Mouse (Mus musculus): ENCODE results near the gene Zfp14. TPM values are rescaled to one million over a fixed set of nuclear protein-coding genes. Genes with fewer than 3 reads are reported as not detected.
A peak's percentile ranks its signal among the peaks of the same experiment; 100 is the strongest.

Zfp14 gene
- 5.7 and 6.0 TPM in 2 replicates for total RNA-seq (2014; rRNA removed; ENCODE audit: low replicate concordance)
- polyA plus RNA-seq (2015; fragmentation: Nextera tagmentation; extraction: Ambion mirVana): 2.2 and 2.6 TPM in 2 replicates

DNA sequence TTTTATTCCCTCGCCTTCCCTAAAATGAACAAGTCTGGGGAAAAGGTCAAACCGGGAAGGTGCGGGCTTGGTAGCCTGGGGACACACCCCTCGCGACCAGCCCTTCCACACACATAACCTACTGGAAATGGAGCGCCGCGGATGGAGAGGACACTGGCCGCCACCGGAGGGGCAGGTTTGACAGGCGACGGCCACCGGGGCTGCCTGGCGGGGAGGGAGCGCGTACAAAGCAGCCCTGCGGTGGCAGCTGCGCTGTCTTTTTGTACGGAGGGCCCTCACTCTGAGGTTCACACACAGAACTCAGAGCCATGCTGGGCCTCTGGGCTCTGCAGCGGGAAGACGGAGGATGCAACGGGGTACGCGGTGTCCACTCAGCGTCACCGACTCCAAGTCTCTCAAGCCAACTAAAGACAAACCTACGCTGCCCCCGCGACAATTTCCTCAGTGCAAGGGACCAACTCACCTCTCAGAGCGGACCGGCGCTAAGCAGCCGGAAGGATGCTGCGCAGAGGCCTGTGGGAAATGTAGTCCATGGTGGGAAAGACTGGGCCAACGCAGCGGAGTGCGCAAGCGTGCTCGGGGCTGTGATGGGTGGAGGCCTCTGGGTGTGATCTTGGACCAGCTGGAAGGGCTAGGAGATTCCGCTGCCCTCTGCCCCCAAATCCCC is at the start of gene Zfp14:
TSS of gene Zfp14 (minus strand) at position 499 of the 667 bp plus-strand sequence.
- under 1% methylated on average over 40 of the region's 40 CpGs for WGBS
- peaks cover 6% of the 10 kb centered on the region; the same call in 1 of the 2 replicates for H3K4me1 ChIP-seq (ENCODE audit: control insufficient read depth, insufficient read depth)
- peak within 1 kb of the TSS; percentile 97 for H3K4me2 ChIP-seq (ENCODE audit: low read depth, low read length)

DNA sequence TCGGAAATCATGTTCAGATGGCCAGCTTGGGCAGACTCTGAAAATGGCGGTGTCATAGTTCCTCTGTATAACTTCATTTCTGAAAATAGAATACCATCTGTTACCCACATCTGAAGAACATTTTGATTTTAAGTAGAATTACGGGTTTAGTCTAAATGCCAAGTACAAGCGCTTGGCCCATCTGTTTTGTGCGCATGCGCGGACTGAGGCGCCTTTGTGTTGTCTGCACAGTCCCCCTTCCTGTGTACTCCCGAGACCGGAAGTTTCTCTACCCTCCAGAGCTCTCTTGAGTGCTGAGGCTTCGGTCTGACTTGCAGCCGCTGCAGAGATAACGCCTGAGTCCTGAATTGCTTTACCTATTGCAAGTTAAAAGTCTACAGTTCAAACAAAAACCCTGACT is 48.1 kb upstream of the Zfp14 start:
- WGBS: 77% methylated on average over 13 of the region's 13 CpGs
- ATAC-seq (ENCODE audit: insufficient read depth, low read depth) (no peak), DNase-seq (ENCODE audit: low spot score) (no peak)
- TF ChIP-seq CTCF (IDR thresholded peaks at IDR 0.05; ENCODE audit: low read depth) (no peak), EP300 (IDR thresholded peaks at IDR 0.05; ENCODE audit: low read depth) (no peak)
- no peak overlapping the region for H3K27ac ChIP-seq (ENCODE audit: low read depth)
- H3K9me3 ChIP-seq (replicated peaks; ENCODE audit: control insufficient read depth, low read length): peaks cover 10% of the 10 kb centered on the region
- no peak overlapping the region for H3K4me3 ChIP-seq (ENCODE audit: low read depth, low read length)
- no peak overlapping the region for H3K9ac ChIP-seq (replicated peaks; ENCODE audit: low read depth, low read length)
- H3K36me3 ChIP-seq (replicated peaks; ENCODE audit: control insufficient read depth, insufficient read depth, low read length): peaks cover 45% of the 10 kb centered on the region
- H3K4me1 ChIP-seq (ENCODE audit: control insufficient read depth, insufficient read depth): peaks cover 1% of the 10 kb centered on the region
- no peak overlapping the region for H3K4me2 ChIP-seq (ENCODE audit: low read depth, low read length)
- no peaks in the 10 kb centered on the region for H3K27me3 ChIP-seq (ENCODE audit: control insufficient read depth, insufficient read depth, low read length)

More for the DNA sequence above, at the start of gene Zfp14:
- peak; percentile 82 for DNase-seq (ENCODE audit: low spot score)
- Histone ChIP-seq H3K36me3 (replicated peaks; ENCODE audit: control insufficient read depth, insufficient read depth, low read length) (peaks cover under 1% of the 10 kb centered on the region; the same call in 1 of the 2 replicates), H3K27me3 (ENCODE audit: control insufficient read depth, insufficient read depth, low read length) (no peaks in the 10 kb centered on the region), H3K9ac (replicated peaks; ENCODE audit: low read depth, low read length) (peak within 1 kb of the TSS; percentile 45; the same call in 1 of the 2 replicates), H3K9me3 (replicated peaks; ENCODE audit: control insufficient read depth, low read length) (no peaks in the 10 kb centered on the region), H3K4me3 (ENCODE audit: low read depth, low read length) (peak within 1 kb of the TSS; percentile 74), H3K27ac (ENCODE audit: low read depth) (peak within 1 kb of the TSS; percentile 56)
- ATAC-seq (ENCODE audit: insufficient read depth, low read depth): peak; percentile 97
- no peak for TF ChIP-seq CTCF (IDR thresholded peaks at IDR 0.05; ENCODE audit: low read depth)
- no peak for TF ChIP-seq EP300 (IDR thresholded peaks at IDR 0.05; ENCODE audit: low read depth)

DNA sequence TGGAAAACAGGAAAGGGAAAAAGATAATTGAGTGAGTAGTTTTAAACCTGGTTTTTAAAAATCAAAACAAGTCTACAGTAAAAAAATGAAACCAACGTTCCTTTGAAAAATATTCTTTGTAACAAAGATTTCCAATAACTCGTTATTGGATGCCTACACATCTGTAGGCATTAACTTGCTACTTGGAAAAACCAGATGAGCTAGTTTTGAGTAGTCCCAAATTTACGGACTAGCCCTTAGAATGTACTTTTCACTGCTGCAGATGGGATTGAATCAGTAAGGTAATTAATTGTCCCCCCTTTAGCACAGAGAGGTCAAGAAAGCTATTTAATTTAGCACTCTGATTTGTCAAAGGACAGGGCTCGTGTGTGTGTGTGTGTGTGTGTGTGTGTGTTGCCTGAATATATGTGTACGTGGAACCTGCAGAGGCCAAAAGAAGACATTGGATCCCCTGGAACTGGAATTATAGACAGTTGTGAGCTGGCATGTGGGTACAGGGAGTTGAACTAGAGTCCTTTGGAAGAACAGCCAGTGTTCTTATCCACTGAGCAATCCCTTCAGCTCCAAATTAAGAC is 44.5 kb upstream of the Zfp14 start:
- peak overlapping the region; percentile 93 for H3K27ac ChIP-seq (ENCODE audit: low read depth)
- TF ChIP-seq EP300 (IDR thresholded peaks at IDR 0.05; ENCODE audit: low read depth) (no peak), CTCF (IDR thresholded peaks at IDR 0.05; ENCODE audit: low read depth) (no peak)
- H3K9ac ChIP-seq (replicated peaks; ENCODE audit: low read depth, low read length): peak overlapping the region; percentile 76
- no peaks in the 10 kb centered on the region for H3K9me3 ChIP-seq (replicated peaks; ENCODE audit: control insufficient read depth, low read length)
- H3K36me3 ChIP-seq (replicated peaks; ENCODE audit: control insufficient read depth, insufficient read depth, low read length): peaks cover 12% of the 10 kb centered on the region
- 4% methylated on average over 5 of the region's 5 CpGs for WGBS
- peaks cover 7% of the 10 kb centered on the region for H3K4me1 ChIP-seq (ENCODE audit: control insufficient read depth, insufficient read depth)
- H3K27me3 ChIP-seq (ENCODE audit: control insufficient read depth, insufficient read depth, low read length): no peaks in the 10 kb centered on the region
- H3K4me3 ChIP-seq (ENCODE audit: low read depth, low read length): peak overlapping the region; percentile 70
- H3K4me2 ChIP-seq (ENCODE audit: low read depth, low read length): peak overlapping the region; percentile 71
- no peak for ATAC-seq (ENCODE audit: insufficient read depth, low read depth)
- DNase-seq (ENCODE audit: low spot score): no peak

DNA sequence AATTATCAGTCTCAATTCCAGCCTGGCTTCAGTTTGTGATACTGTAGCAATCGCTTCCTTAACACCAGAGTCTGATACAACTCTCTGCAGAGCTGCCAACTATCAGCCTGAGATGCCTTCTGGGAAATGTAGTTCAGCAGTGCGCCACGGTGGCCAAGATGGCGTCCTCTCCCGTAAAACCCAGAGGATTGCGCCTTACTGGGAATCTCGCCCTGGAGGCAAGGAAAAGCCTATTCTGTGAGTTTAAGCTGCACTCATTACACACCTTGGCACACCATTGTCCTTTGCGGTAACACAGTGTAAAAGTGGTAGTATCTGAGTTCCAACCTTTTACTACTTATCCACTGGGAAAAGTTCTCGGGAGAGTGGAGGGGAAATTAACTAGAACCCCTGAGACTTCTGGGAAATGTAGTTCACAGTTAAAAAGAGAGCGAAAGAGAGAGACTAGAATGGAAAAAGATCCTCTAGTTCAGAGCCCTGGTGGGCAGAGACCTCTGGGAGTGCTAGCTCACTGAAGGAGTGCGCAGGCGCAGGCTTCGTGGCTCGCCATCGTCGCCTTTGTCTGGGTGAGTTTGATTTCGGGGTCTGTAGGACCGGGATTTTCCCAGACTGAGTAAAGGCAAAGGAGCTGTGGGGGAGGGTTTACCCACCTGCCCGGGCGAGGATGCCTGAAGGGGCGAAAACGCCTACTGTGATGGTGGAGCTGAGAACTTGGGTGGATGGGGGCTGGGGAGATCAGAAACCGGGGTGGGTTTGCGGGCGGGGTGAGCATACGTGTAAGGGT is 43.7 kb upstream of the Zfp14 start, which contains the start of gene Zfp260:
TSS of gene Zfp260 (plus strand) at position 132 of the 784 bp plus-strand sequence.
- Histone ChIP-seq H3K4me2 (ENCODE audit: low read depth, low read length) (peak within 1 kb of the TSS; percentile 71), H3K9ac (replicated peaks; ENCODE audit: low read depth, low read length) (peak within 1 kb of the TSS; percentile 76), H3K4me3 (ENCODE audit: low read depth, low read length) (peak within 1 kb of the TSS; percentile 70), H3K36me3 (replicated peaks; ENCODE audit: control insufficient read depth, insufficient read depth, low read length) (peaks cover 4% of the 10 kb centered on the region), H3K4me1 (ENCODE audit: control insufficient read depth, insufficient read depth) (peaks cover 7% of the 10 kb centered on the region), H3K9me3 (replicated peaks; ENCODE audit: control insufficient read depth, low read length) (no peaks in the 10 kb centered on the region), H3K27me3 (ENCODE audit: control insufficient read depth, insufficient read depth, low read length) (no peaks in the 10 kb centered on the region), H3K27ac (ENCODE audit: low read depth) (peak within 1 kb of the TSS; percentile 93)
- under 1% methylated on average over 26 of the region's 26 CpGs for WGBS
- ATAC-seq (ENCODE audit: insufficient read depth, low read depth) (peak; percentile 79), DNase-seq (ENCODE audit: low spot score) (peak; percentile 98)
- TF ChIP-seq EP300 (IDR thresholded peaks at IDR 0.05; ENCODE audit: low read depth) (no peak), CTCF (IDR thresholded peaks at IDR 0.05; ENCODE audit: low read depth) (no peak; the same call in 1 of the 2 replicates)

DNA sequence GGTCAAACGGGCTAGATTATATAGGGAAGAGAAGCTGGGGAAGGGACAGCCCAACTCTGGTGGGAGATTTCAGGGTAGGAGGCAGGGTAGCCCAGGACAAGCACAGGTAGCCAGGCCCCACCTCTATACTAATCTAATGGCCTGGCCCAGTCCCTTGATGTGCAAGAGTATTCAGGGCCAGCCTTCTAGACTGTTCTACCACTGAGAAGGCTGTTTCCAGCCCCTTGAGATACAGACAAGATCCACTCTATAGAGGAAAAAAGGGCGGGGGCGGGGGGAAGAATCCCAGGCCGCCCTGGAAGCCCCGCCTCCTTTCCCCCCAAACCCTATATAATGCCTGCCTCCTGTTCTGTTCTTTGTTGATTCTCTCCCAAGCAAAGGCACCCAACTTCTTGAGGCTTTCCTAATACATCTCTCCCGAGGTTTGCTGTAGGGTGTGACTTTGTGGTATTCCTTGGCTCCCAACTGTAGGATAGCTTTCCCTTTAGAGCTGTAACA is 42.8 kb upstream of the Zfp14 start:
- H3K9me3 ChIP-seq (replicated peaks; ENCODE audit: control insufficient read depth, low read length): no peaks in the 10 kb centered on the region
- H3K4me1 ChIP-seq (ENCODE audit: control insufficient read depth, insufficient read depth): peaks cover 14% of the 10 kb centered on the region
- WGBS: 68% methylated on average over 6 of the region's 6 CpGs
- H3K9ac ChIP-seq (replicated peaks; ENCODE audit: low read depth, low read length): no peak overlapping the region
- no peaks in the 10 kb centered on the region for H3K27me3 ChIP-seq (ENCODE audit: control insufficient read depth, insufficient read depth, low read length)
- DNase-seq (ENCODE audit: low spot score) (no peak), ATAC-seq (ENCODE audit: insufficient read depth, low read depth) (no peak)
- TF ChIP-seq EP300 (IDR thresholded peaks at IDR 0.05; ENCODE audit: low read depth) (no peak), CTCF (IDR thresholded peaks at IDR 0.05; ENCODE audit: low read depth) (no peak)
- H3K27ac ChIP-seq (ENCODE audit: low read depth): 0 out of 2 replicates have a peak overlapping the region, but pooled peaks have one; percentile 93
- peak overlapping the region; percentile 71 for H3K4me2 ChIP-seq (ENCODE audit: low read depth, low read length)
- 0 out of 2 replicates have a peak, but pooled peaks cover under 1% of the 10 kb centered on the region for H3K36me3 ChIP-seq (replicated peaks; ENCODE audit: control insufficient read depth, insufficient read depth, low read length)
- peak overlapping the region; percentile 70 for H3K4me3 ChIP-seq (ENCODE audit: low read depth, low read length)
